Mouse (Mus musculus): ENCODE data around the gene Atp23.

The Atp23 gene

GRCm38 (mm10) chr10:126914288-126914687 lies 13.1 kb upstream of the Atp23 start:
- DNase-seq (ENCODE audit: inconsistent age in 2 of 2, low spot score in 1 of 2): no peak

GRCm38 (mm10) chr10:126911479-126911878 lies 10.3 kb upstream of the Atp23 start:
- DNase-seq (ENCODE audit: inconsistent age in 2 of 2, low spot score in 1 of 2): no peak

GRCm38 (mm10) chr10:126906811-126907210 lies 5.7 kb upstream of the Atp23 start:
- peak in 1 of 2 experiments; percentile 34 for DNase-seq (ENCODE audit: inconsistent age in 2 of 2, low spot score in 1 of 2)

- DNase-seq (ENCODE audit: inconsistent age in 2 of 2, low spot score in 1 of 2): peak; percentile 94 to 97
Observed at GRCm38 (mm10) chr10:126905650-126906075, 4.5 kb upstream of the Atp23 start.

GRCm38 (mm10) chr10:126905086-126905485 lies 3.9 kb upstream of the Atp23 start:
- DNase-seq (ENCODE audit: inconsistent age in 2 of 2, low spot score in 1 of 2): peak; percentile 29 to 45

- DNase-seq (ENCODE audit: inconsistent age in 2 of 2, low spot score in 1 of 2): peak in 1 of 2 experiments; percentile 33
Observed at GRCm38 (mm10) chr10:126904221-126904620, 3.1 kb upstream of the Atp23 start.

GRCm38 (mm10) chr10:126901488-126901843 lies 311 bp upstream of the Atp23 start:
- no peak for DNase-seq (ENCODE audit: inconsistent age in 2 of 2, low spot score in 1 of 2)

- DNase-seq (ENCODE audit: inconsistent age in 2 of 2, low spot score in 1 of 2): no peak
Observed at GRCm38 (mm10) chr10:126895891-126896290, 5.3 kb downstream of the Atp23 start.

GRCm38 (mm10) chr10:126894061-126894460 lies 7.1 kb downstream of the Atp23 start:
- DNase-seq (ENCODE audit: inconsistent age in 2 of 2, low spot score in 1 of 2): no peak

GRCm38 (mm10) chr10:126893145-126893544 lies 8.0 kb downstream of the Atp23 start:
- no peak for DNase-seq (ENCODE audit: inconsistent age in 2 of 2, low spot score in 1 of 2)

- DNase-seq (ENCODE audit: inconsistent age in 2 of 2, low spot score in 1 of 2): no peak
Observed at GRCm38 (mm10) chr10:126873755-126874154, 27.4 kb downstream of the Atp23 start.

- DNase-seq (ENCODE audit: inconsistent age in 2 of 2, low spot score in 1 of 2): no peak
Observed at GRCm38 (mm10) chr10:126872256-126872655, 28.9 kb downstream of the Atp23 start.

GRCm38 (mm10) chr10:126869372-126870318 lies 31.5 kb downstream of the Atp23 start:
- DNase-seq (ENCODE audit: inconsistent age in 2 of 2, low spot score in 1 of 2): peak; percentile 61 to 89

- DNase-seq (ENCODE audit: inconsistent age in 2 of 2, low spot score in 1 of 2): no peak
Observed at GRCm38 (mm10) chr10:126865284-126865683, 35.9 kb downstream of the Atp23 start.

GRCm38 (mm10) chr10:126862193-126862592 lies 39.0 kb downstream of the Atp23 start:
- DNase-seq (ENCODE audit: inconsistent age in 2 of 2, low spot score in 1 of 2): no peak

GRCm38 (mm10) chr10:126853286-126853685 lies 47.9 kb downstream of the Atp23 start:
- peak in 1 of 2 experiments; percentile 38 for DNase-seq (ENCODE audit: inconsistent age in 2 of 2, low spot score in 1 of 2)

GRCm38 (mm10) chr10:126845309-126845911 lies 55.7 kb downstream of the Atp23 start:
- DNase-seq (ENCODE audit: inconsistent age in 2 of 2, low spot score in 1 of 2): peak in 1 of 2 experiments; percentile 27

GRCm38 (mm10) chr10:126844689-126845088 lies 56.5 kb downstream of the Atp23 start:
- peak; percentile 7 to 51 for DNase-seq (ENCODE audit: inconsistent age in 2 of 2, low spot score in 1 of 2)

GRCm38 (mm10) chr10:126840266-126840665 lies 60.9 kb downstream of the Atp23 start:
- DNase-seq (ENCODE audit: inconsistent age in 2 of 2, low spot score in 1 of 2): no peak

GRCm38 (mm10) chr10:126833006-126833405 lies 68.1 kb downstream of the Atp23 start:
- peak; percentile 10 to 57 for DNase-seq (ENCODE audit: inconsistent age in 2 of 2, low spot score in 1 of 2)

GRCm38 (mm10) chr10:126831329-126831728 lies 69.8 kb downstream of the Atp23 start:
- no peak for DNase-seq (ENCODE audit: inconsistent age in 2 of 2, low spot score in 1 of 2)

- no peak for DNase-seq (ENCODE audit: inconsistent age in 2 of 2, low spot score in 1 of 2)
Observed at GRCm38 (mm10) chr10:126828618-126829017, 72.5 kb downstream of the Atp23 start.
